Mouse (Mus musculus): Measurements from ENCODE around the gene Zbtb21.
"Not testable (repeated sequence)": the region's sequence is repeated elsewhere in the genome, so short reads cannot be mapped to it uniquely, and the experiment has no call there.

GRCm38 (mm10) chr16:97997383-97997731 is 34.9 kb upstream of the Zbtb21 start:
- not testable (repeated sequence) for TF ChIP-seq CTCF (conservative IDR thresholded peaks at IDR 0.05; ENCODE audit: low read length); NANOG (IDR thresholded peaks at IDR 0.05; ENCODE audit: borderline replicate concordance, low read length)
